In the genomic region with DNA sequence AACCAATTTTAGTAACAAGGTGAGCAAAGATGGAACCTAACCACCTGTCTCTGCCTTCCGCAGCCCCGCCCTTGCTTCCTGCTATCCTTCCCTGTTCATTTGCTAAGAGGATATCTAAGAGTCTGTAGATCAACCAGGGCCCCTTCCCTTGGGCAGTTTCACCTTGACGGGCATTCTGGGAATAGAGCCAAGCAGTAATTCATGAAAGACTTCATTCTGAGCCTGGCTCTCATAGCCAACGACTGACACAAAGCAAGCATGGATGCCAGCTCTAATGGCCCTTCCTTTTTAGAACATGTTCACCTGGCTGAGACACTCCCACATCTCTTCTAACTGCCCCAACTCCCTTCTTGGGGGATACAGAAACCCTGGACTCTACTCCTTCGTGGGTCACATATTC, we compare ENCODE assay signal across 23 mouse cellular contexts. TPM values are rescaled to one million over a fixed set of nuclear protein-coding genes. Genes with fewer than 3 reads are reported as not detected.
"Had no signal": no experiment of that assay in that cellular context is flagged by ENCODE, and none has a peak within 500 bp of the region (broad histone marks: within the 10 kb centered on the region; RNA-seq: fewer than 3 reads in every experiment).

No protein-coding gene starts in this region.

- H3K4me3 ChIP-seq: left cerebral cortex, adult 2 months; liver, embryonic 13.5 days; megakaryocyte, embryonic 14.5 days; midbrain, embryonic 10.5 days; midbrain, embryonic 13.5 days; myocyte; neural tube, embryonic 13.5 days; stomach, embryonic 15.5 days had no signal

- H3K9ac ChIP-seq: liver, embryonic 13.5 days; midbrain, embryonic 13.5 days; neural tube, embryonic 13.5 days; stomach, embryonic 15.5 days had no signal

- H3K4me1 ChIP-seq: liver, embryonic 13.5 days; midbrain, embryonic 10.5 days; midbrain, embryonic 13.5 days; neural tube, embryonic 13.5 days; stomach, embryonic 15.5 days had no signal

- DNase-seq: kidney, postnatal 14 days; layer of hippocampus, postnatal 36 days; liver, embryonic 13.5 days; lung, adult 2 months; lung, postnatal 36 days; retina, postnatal 1 day; right cerebral cortex, postnatal 25 days; spleen, adult 18-20 months; thymus, postnatal 36 days had no signal

- ATAC-seq: lung, postnatal 0 days; midbrain, embryonic 13.5 days; midbrain, embryonic 16.5 days had no signal

- H3K27me3 ChIP-seq: liver, embryonic 13.5 days; midbrain, embryonic 13.5 days; neural tube, embryonic 13.5 days; stomach, embryonic 15.5 days had no signal

- H3K27ac ChIP-seq: left cerebral cortex, adult 2 months; liver, embryonic 13.5 days; midbrain, embryonic 10.5 days; midbrain, embryonic 13.5 days; neural tube, embryonic 13.5 days; stomach, embryonic 15.5 days had no signal

- H3K4me2 ChIP-seq: liver, embryonic 13.5 days; midbrain, embryonic 13.5 days; neural tube, embryonic 13.5 days; stomach, embryonic 15.5 days had no signal

- H3K36me3 ChIP-seq: liver, embryonic 13.5 days; midbrain, embryonic 10.5 days; midbrain, embryonic 13.5 days; neural tube, embryonic 13.5 days; stomach, embryonic 15.5 days had no signal

- H3K9me3 ChIP-seq: liver, embryonic 13.5 days; midbrain, embryonic 13.5 days; stomach, embryonic 15.5 days had no signal

RNA-seq across cellular contexts. Expression of a gene that starts 18.9 kb away (rescaled TPM):
- total RNA-seq: layer of hippocampus, adult 8-10 months; layer of hippocampus, postnatal 10 days; layer of hippocampus, postnatal 36 days; left cerebral cortex, adult 2 months; left cerebral cortex, postnatal 10 days; left cerebral cortex, postnatal 36 days had no signal
- polyA plus RNA-seq: liver, adult 2 months; midbrain, embryonic 13.5 days; midbrain, embryonic 16.5 days; neural tube, embryonic 13.5 days had no signal
